8 mouse cellular contexts compared by ENCODE assay signal in the genomic region with DNA sequence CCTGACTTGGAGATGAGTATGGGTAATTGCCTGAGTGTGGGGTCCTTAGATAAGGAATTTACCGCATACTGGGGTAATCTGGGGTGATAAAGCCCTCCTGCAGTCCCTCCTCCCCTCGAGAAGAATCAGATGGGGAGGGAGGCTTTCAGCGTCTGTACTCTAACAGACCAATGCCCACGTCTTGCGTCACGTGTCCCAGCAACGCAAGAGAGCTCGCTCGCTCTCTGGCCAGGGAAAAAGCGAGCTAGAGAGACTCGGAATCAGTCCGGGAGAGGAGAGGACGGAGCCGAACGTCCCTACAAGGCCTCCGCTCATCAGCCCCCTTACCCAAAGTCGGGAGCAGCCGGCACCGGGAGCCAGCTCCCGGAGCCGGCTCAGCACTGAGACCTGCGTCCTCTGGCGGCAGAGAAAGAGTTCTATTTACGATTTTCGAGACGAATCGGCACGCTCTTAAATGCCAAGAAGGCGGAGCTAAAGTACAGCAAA. TPM values are rescaled to one million over a fixed set of nuclear protein-coding genes. Genes with fewer than 3 reads are reported as not detected.
DNase-seq lines count a peak whose midpoint lies in the region; ATAC-seq and TF ChIP-seq lines count a peak whose summit lies in the region.

No protein-coding gene starts in this region.

- WGBS in lung, embryonic 14.5 days, result 36% methylated on average over 29 of the region's 29 CpGs
- 53% methylated on average over 29 of the region's 29 CpGs for WGBS in embryonic facial prominence, embryonic 10.5 days
- WGBS in hindbrain, embryonic 10.5 days, result 49% methylated on average over 29 of the region's 29 CpGs
- 48% methylated on average over 29 of the region's 29 CpGs for WGBS in liver, embryonic 12.5 days (ENCODE audit: insufficient replicate concordance)
- 42% methylated on average over 29 of the region's 29 CpGs for WGBS in neural tube, embryonic 11.5 days

- ATAC-seq in lung, embryonic 14.5 days (ENCODE audit: insufficient read depth), result no peak
- ATAC-seq in liver, embryonic 12.5 days, result peak; percentile 74
- no peak for ATAC-seq in neural tube, embryonic 11.5 days (ENCODE audit: insufficient read depth, low FRiP score, low TSS enrichment)

- no peak overlapping the region for H3K27ac ChIP-seq in lung, embryonic 14.5 days (ENCODE audit: low read depth)
- H3K27ac ChIP-seq in embryonic facial prominence, embryonic 10.5 days (replicated peaks), result no peak overlapping the region
- no peak overlapping the region for H3K27ac ChIP-seq in hindbrain, embryonic 10.5 days
- no peak overlapping the region for H3K27ac ChIP-seq in liver, embryonic 12.5 days
- H3K27ac ChIP-seq in neural tube, embryonic 11.5 days (ENCODE audit: low read depth, low read length), result no peak overlapping the region

- peaks cover 37% of the 10 kb centered on the region for H3K27me3 ChIP-seq in lung, embryonic 14.5 days (ENCODE audit: insufficient read depth, low read length)
- H3K27me3 ChIP-seq in embryonic facial prominence, embryonic 10.5 days (replicated peaks; ENCODE audit: low read depth, poor library complexity, severe bottlenecking), result peaks cover 44% of the 10 kb centered on the region
- peaks cover 48% of the 10 kb centered on the region for H3K27me3 ChIP-seq in hindbrain, embryonic 10.5 days (ENCODE audit: insufficient read depth, poor library complexity, severe bottlenecking)
- peaks cover 48% of the 10 kb centered on the region for H3K27me3 ChIP-seq in liver, embryonic 12.5 days (replicated peaks)
- H3K27me3 ChIP-seq in neural tube, embryonic 11.5 days (ENCODE audit: control insufficient read depth, insufficient read depth, low read length), result peaks cover 32% of the 10 kb centered on the region

- peak; percentile 83 for DNase-seq in lung, embryonic 14.5 days
- no peak for DNase-seq in lung, postnatal 25 days (ENCODE audit: low spot score)
- peak; percentile 59 for DNase-seq in embryonic facial prominence, embryonic 10.5 days (ENCODE audit: low spot score)
- peak; percentile 55 for DNase-seq in hindbrain, embryonic 10.5 days (ENCODE audit: low spot score)
- peak; percentile 61 for DNase-seq in neural tube, embryonic 11.5 days (ENCODE audit: low spot score)
- DNase-seq in ovary, postnatal 10 days (ENCODE audit: low spot score), result no peak
- DNase-seq in left cerebral cortex, adult 11 months (ENCODE audit: low spot score), result no peak

- 0 out of 2 replicates have a peak, but pooled peaks cover 3% of the 10 kb centered on the region for H3K36me3 ChIP-seq in lung, embryonic 14.5 days (ENCODE audit: insufficient read depth)
- H3K36me3 ChIP-seq in embryonic facial prominence, embryonic 10.5 days (replicated peaks), result peaks cover 63% of the 10 kb centered on the region
- H3K36me3 ChIP-seq in hindbrain, embryonic 10.5 days, result peaks cover 44% of the 10 kb centered on the region
- H3K36me3 ChIP-seq in liver, embryonic 12.5 days, result peaks cover 19% of the 10 kb centered on the region
- no peaks in the 10 kb centered on the region for H3K36me3 ChIP-seq in neural tube, embryonic 11.5 days (ENCODE audit: control insufficient read depth, insufficient read depth, low read length)

- H3K4me2 ChIP-seq in lung, embryonic 14.5 days, result peak overlapping the region; percentile 69
- peak overlapping the region; percentile 77 for H3K4me2 ChIP-seq in liver, embryonic 12.5 days
- H3K4me2 ChIP-seq in neural tube, embryonic 11.5 days (ENCODE audit: low read depth), result no peak overlapping the region

- H3K9me3 ChIP-seq in lung, embryonic 14.5 days (ENCODE audit: low read depth, low read length), result peaks cover 63% of the 10 kb centered on the region
- peaks cover 69% of the 10 kb centered on the region for H3K9me3 ChIP-seq in embryonic facial prominence, embryonic 10.5 days
- H3K9me3 ChIP-seq in hindbrain, embryonic 10.5 days, result peaks cover 67% of the 10 kb centered on the region
- peaks cover 57% of the 10 kb centered on the region for H3K9me3 ChIP-seq in liver, embryonic 12.5 days (replicated peaks)
- H3K9me3 ChIP-seq in neural tube, embryonic 11.5 days (ENCODE audit: control insufficient read depth, low read length), result peaks cover 40% of the 10 kb centered on the region

- 0 out of 2 replicates have a peak, but pooled peaks cover 4% of the 10 kb centered on the region for H3K4me1 ChIP-seq in lung, embryonic 14.5 days (ENCODE audit: insufficient read depth)
- peaks cover 56% of the 10 kb centered on the region for H3K4me1 ChIP-seq in embryonic facial prominence, embryonic 10.5 days
- H3K4me1 ChIP-seq in hindbrain, embryonic 10.5 days (replicated peaks), result peaks cover 50% of the 10 kb centered on the region
- H3K4me1 ChIP-seq in liver, embryonic 12.5 days, result peaks cover 47% of the 10 kb centered on the region
- H3K4me1 ChIP-seq in neural tube, embryonic 11.5 days (ENCODE audit: control insufficient read depth, insufficient read depth, low read length), result peaks cover 9% of the 10 kb centered on the region; the same call in 1 of the 2 replicates

- peak; percentile 44 for TF ChIP-seq CTCF in lung, embryonic 14.5 days (IDR thresholded peaks at IDR 0.05; ENCODE audit: low read depth)

- H3K4me3 ChIP-seq in lung, embryonic 14.5 days (ENCODE audit: low read depth, low read length), result peak overlapping the region; percentile 62
- peak overlapping the region; percentile 42 for H3K4me3 ChIP-seq in embryonic facial prominence, embryonic 10.5 days
- H3K4me3 ChIP-seq in hindbrain, embryonic 10.5 days, result peak overlapping the region; percentile 35; the same call in 1 of the 2 replicates
- peak overlapping the region; percentile 62 for H3K4me3 ChIP-seq in liver, embryonic 12.5 days
- H3K4me3 ChIP-seq in neural tube, embryonic 11.5 days (ENCODE audit: low read depth, low read length), result 0 out of 2 replicates have a peak overlapping the region, but pooled peaks have one; percentile 8

- no peak overlapping the region for H3K9ac ChIP-seq in lung, embryonic 14.5 days
- peak overlapping the region; percentile 54; the same call in 1 of the 2 replicates for H3K9ac ChIP-seq in liver, embryonic 12.5 days
- H3K9ac ChIP-seq in neural tube, embryonic 11.5 days (ENCODE audit: low read length), result no peak overlapping the region

RNA-seq across cellular contexts. Expression of gene Gnas, which starts 13.0 kb away (rescaled TPM):
- 1,980 and 2,011 TPM in 2 replicates for polyA plus RNA-seq in lung, embryonic 14.5 days (2014; fragmentation: Nextera tagmentation; extraction: Ambion mirVana)
- polyA plus RNA-seq in embryonic facial prominence, embryonic 10.5 days (2016; fragmentation: Nextera tagmentation; extraction: Ambion mirVana), result 1,270 and 1,303 TPM in 2 replicates
- polyA plus RNA-seq in hindbrain, embryonic 10.5 days (2016; fragmentation: Nextera tagmentation; extraction: Ambion mirVana), result 1,166 and 1,270 TPM in 2 replicates
- polyA plus RNA-seq in liver, embryonic 12.5 days (2016; fragmentation: Nextera tagmentation; extraction: Ambion mirVana), result 565 and 587 TPM in 2 replicates
- polyA plus RNA-seq in neural tube, embryonic 11.5 days (2014; fragmentation: Nextera tagmentation; extraction: Ambion mirVana), result 1,351 and 1,381 TPM in 2 replicates

RNA-seq across cellular contexts. Expression of gene Gm20721, which starts 49.4 kb away (rescaled TPM):
- 11.3 and 14.7 TPM in 2 replicates for polyA plus RNA-seq in lung, embryonic 14.5 days (2014; fragmentation: Nextera tagmentation; extraction: Ambion mirVana)
- polyA plus RNA-seq in embryonic facial prominence, embryonic 10.5 days (2016; fragmentation: Nextera tagmentation; extraction: Ambion mirVana), result 11.9 and 14.6 TPM in 2 replicates
- polyA plus RNA-seq in hindbrain, embryonic 10.5 days (2016; fragmentation: Nextera tagmentation; extraction: Ambion mirVana), result 10.5 and 13.1 TPM in 2 replicates
- 23.2 and 33.5 TPM in 2 replicates for polyA plus RNA-seq in liver, embryonic 12.5 days (2016; fragmentation: Nextera tagmentation; extraction: Ambion mirVana)
- 8.1 and 9.1 TPM in 2 replicates for polyA plus RNA-seq in neural tube, embryonic 11.5 days (2014; fragmentation: Nextera tagmentation; extraction: Ambion mirVana)

Comparison
In these comparisons a context has a peak if more than half of its experiments do, and no peak if none do; other contexts are left out.
1. DNase-seq: peak in lung, embryonic 14.5 days (single experiment), embryonic facial prominence, embryonic 10.5 days (single experiment), hindbrain, embryonic 10.5 days (single experiment) and neural tube, embryonic 11.5 days (single experiment); none in lung, postnatal 25 days (single experiment), ovary, postnatal 10 days (single experiment) and left cerebral cortex, adult 11 months (single experiment).
2. H3K4me3 ChIP-seq: peak in every context shown above with its lines; median percentile 62 in lung, embryonic 14.5 days; 62 in liver, embryonic 12.5 days; 42 in embryonic facial prominence, embryonic 10.5 days; 35 in hindbrain, embryonic 10.5 days; 8 in neural tube, embryonic 11.5 days.